Mouse (Mus musculus): Measurements from ENCODE around the gene Ccdc141. TPM values are rescaled to one million over a fixed set of nuclear protein-coding genes. Genes with fewer than 3 reads are reported as not detected.

Gene Ccdc141
- polyA plus RNA-seq, 1 experiment from 2014 or later, result 15.9 TPM

- Histone ChIP-seq H3K4me1 (no peaks in the 10 kb centered on the region), H3K27me3 (no peaks in the 10 kb centered on the region), H3K36me3 (no peaks in the 10 kb centered on the region), H3K4me3 (no peak overlapping the region), H3K4me2 (no peak overlapping the region), H3K9ac (no peak overlapping the region), H3K27ac (no peak overlapping the region), H3K9me3 (no peaks in the 10 kb centered on the region)
- ATAC-seq (ENCODE audit: insufficient number of reproducible peaks, low FRiP score, low TSS enrichment, low read depth), result no peak
These were observed 85.8 kb downstream of the Ccdc141 start for GRCm38 (mm10) chr2:77084629-77085028.

- H3K27me3 ChIP-seq, result no peaks in the 10 kb centered on the region
- ATAC-seq (ENCODE audit: insufficient number of reproducible peaks, low FRiP score, low TSS enrichment, low read depth), result no peak
- H3K4me2 ChIP-seq, result no peak overlapping the region
- H3K27ac ChIP-seq, result no peak overlapping the region
- no peak overlapping the region for H3K4me3 ChIP-seq
- no peak overlapping the region for H3K9ac ChIP-seq
- WGBS, result 73% methylated on average over 2 of the region's 2 CpGs
- H3K36me3 ChIP-seq, result no peaks in the 10 kb centered on the region
- H3K9me3 ChIP-seq, result no peaks in the 10 kb centered on the region
- H3K4me1 ChIP-seq, result no peaks in the 10 kb centered on the region
These were observed 89.3 kb downstream of the Ccdc141 start for GRCm38 (mm10) chr2:77081156-77081555.

GRCm38 (mm10) chr2:77080657-77081056 lies 89.8 kb downstream of the Ccdc141 start:
- no peak overlapping the region for H3K4me2 ChIP-seq
- no peak overlapping the region for H3K4me3 ChIP-seq
- H3K9ac ChIP-seq, result no peak overlapping the region
- H3K27ac ChIP-seq, result no peak overlapping the region
- H3K9me3 ChIP-seq, result no peaks in the 10 kb centered on the region
- H3K4me1 ChIP-seq, result no peaks in the 10 kb centered on the region
- WGBS, result 94% methylated on average over 3 of the region's 3 CpGs
- no peaks in the 10 kb centered on the region for H3K27me3 ChIP-seq
- H3K36me3 ChIP-seq, result no peaks in the 10 kb centered on the region
- no peak for ATAC-seq (ENCODE audit: insufficient number of reproducible peaks, low FRiP score, low TSS enrichment, low read depth)

GRCm38 (mm10) chr2:77078746-77079145 lies 91.7 kb downstream of the Ccdc141 start:
- no peaks in the 10 kb centered on the region for H3K36me3 ChIP-seq
- no peak overlapping the region for H3K27ac ChIP-seq
- H3K4me2 ChIP-seq, result no peak overlapping the region
- no peak for ATAC-seq (ENCODE audit: insufficient number of reproducible peaks, low FRiP score, low TSS enrichment, low read depth)
- H3K27me3 ChIP-seq, result no peaks in the 10 kb centered on the region
- no peak overlapping the region for H3K4me3 ChIP-seq
- no peak overlapping the region for H3K9ac ChIP-seq
- no peaks in the 10 kb centered on the region for H3K9me3 ChIP-seq
- 70% methylated on average over 4 of the region's 4 CpGs for WGBS
- H3K4me1 ChIP-seq, result 0 out of 2 replicates have a peak, but pooled peaks cover 5% of the 10 kb centered on the region

- H3K4me3 ChIP-seq, result no peak overlapping the region
- H3K27ac ChIP-seq, result no peak overlapping the region
- 0 out of 2 replicates have a peak, but pooled peaks cover 5% of the 10 kb centered on the region for H3K4me1 ChIP-seq
- ATAC-seq (ENCODE audit: insufficient number of reproducible peaks, low FRiP score, low TSS enrichment, low read depth), result no peak
- H3K4me2 ChIP-seq, result no peak overlapping the region
- H3K27me3 ChIP-seq, result 0 out of 2 replicates have a peak, but pooled peaks cover 3% of the 10 kb centered on the region
- no peak overlapping the region for H3K9ac ChIP-seq
- no peaks in the 10 kb centered on the region for H3K36me3 ChIP-seq
- no peaks in the 10 kb centered on the region for H3K9me3 ChIP-seq
- WGBS, result 54% methylated on average over 6 of the region's 6 CpGs
These were observed 96.1 kb downstream of the Ccdc141 start for GRCm38 (mm10) chr2:77074373-77074772.

GRCm38 (mm10) chr2:77073930-77074329 lies 96.5 kb downstream of the Ccdc141 start:
- Histone ChIP-seq H3K9me3 (no peaks in the 10 kb centered on the region), H3K4me1 (0 out of 2 replicates have a peak, but pooled peaks cover 5% of the 10 kb centered on the region), H3K36me3 (no peaks in the 10 kb centered on the region), H3K4me2 (no peak overlapping the region), H3K27me3 (0 out of 2 replicates have a peak, but pooled peaks cover 3% of the 10 kb centered on the region), H3K27ac (no peak overlapping the region), H3K4me3 (no peak overlapping the region), H3K9ac (no peak overlapping the region)
- WGBS, result 52% methylated on average over 5 of the region's 5 CpGs
- no peak for ATAC-seq (ENCODE audit: insufficient number of reproducible peaks, low FRiP score, low TSS enrichment, low read depth)

- no peak for ATAC-seq (ENCODE audit: insufficient number of reproducible peaks, low FRiP score, low TSS enrichment, low read depth)
- H3K27ac ChIP-seq, result no peak overlapping the region
- H3K27me3 ChIP-seq, result 0 out of 2 replicates have a peak, but pooled peaks cover 2% of the 10 kb centered on the region
- no peak overlapping the region for H3K9ac ChIP-seq
- no peak overlapping the region for H3K4me3 ChIP-seq
- WGBS, result 27% methylated on average over 6 of the region's 6 CpGs
- no peaks in the 10 kb centered on the region for H3K9me3 ChIP-seq
- no peaks in the 10 kb centered on the region for H3K4me1 ChIP-seq
- no peaks in the 10 kb centered on the region for H3K36me3 ChIP-seq
- no peak overlapping the region for H3K4me2 ChIP-seq
These were observed 105.1 kb downstream of the Ccdc141 start for GRCm38 (mm10) chr2:77065294-77065693.

GRCm38 (mm10) chr2:77061871-77062270 lies 108.6 kb downstream of the Ccdc141 start:
- H3K4me3 ChIP-seq, result no peak overlapping the region
- H3K9ac ChIP-seq, result no peak overlapping the region
- no peak for ATAC-seq (ENCODE audit: insufficient number of reproducible peaks, low FRiP score, low TSS enrichment, low read depth)
- no peak overlapping the region for H3K4me2 ChIP-seq
- H3K27me3 ChIP-seq, result no peaks in the 10 kb centered on the region
- H3K4me1 ChIP-seq, result no peaks in the 10 kb centered on the region
- no peaks in the 10 kb centered on the region for H3K9me3 ChIP-seq
- H3K36me3 ChIP-seq, result no peaks in the 10 kb centered on the region
- H3K27ac ChIP-seq, result no peak overlapping the region
- 38% methylated on average over 3 of the region's 3 CpGs for WGBS

GRCm38 (mm10) chr2:77059596-77059995 lies 110.8 kb downstream of the Ccdc141 start:
- no peak overlapping the region for H3K4me3 ChIP-seq
- H3K4me2 ChIP-seq, result no peak overlapping the region
- H3K9ac ChIP-seq, result no peak overlapping the region
- H3K36me3 ChIP-seq, result no peaks in the 10 kb centered on the region
- no peak for ATAC-seq (ENCODE audit: insufficient number of reproducible peaks, low FRiP score, low TSS enrichment, low read depth)
- H3K27me3 ChIP-seq, result no peaks in the 10 kb centered on the region
- no peaks in the 10 kb centered on the region for H3K4me1 ChIP-seq
- no peak overlapping the region for H3K27ac ChIP-seq
- no peaks in the 10 kb centered on the region for H3K9me3 ChIP-seq
- 74% methylated on average over 8 of the region's 8 CpGs for WGBS

- no peak overlapping the region for H3K4me2 ChIP-seq
- no peak overlapping the region for H3K27ac ChIP-seq
- H3K9me3 ChIP-seq, result no peaks in the 10 kb centered on the region
- no peak overlapping the region for H3K4me3 ChIP-seq
- no peaks in the 10 kb centered on the region for H3K36me3 ChIP-seq
- no peak for ATAC-seq (ENCODE audit: insufficient number of reproducible peaks, low FRiP score, low TSS enrichment, low read depth)
- no peaks in the 10 kb centered on the region for H3K27me3 ChIP-seq
- WGBS, result 62% methylated on average over 11 of the region's 11 CpGs
- H3K4me1 ChIP-seq, result no peaks in the 10 kb centered on the region
- H3K9ac ChIP-seq, result no peak overlapping the region
These were observed 114.1 kb downstream of the Ccdc141 start for GRCm38 (mm10) chr2:77056367-77056766.

- WGBS, result 57% methylated on average over 3 of the region's 3 CpGs
- no peak overlapping the region for H3K4me2 ChIP-seq
- no peaks in the 10 kb centered on the region for H3K27me3 ChIP-seq
- no peak for ATAC-seq (ENCODE audit: insufficient number of reproducible peaks, low FRiP score, low TSS enrichment, low read depth)
- H3K9me3 ChIP-seq, result no peaks in the 10 kb centered on the region
- H3K27ac ChIP-seq, result no peak overlapping the region
- no peak overlapping the region for H3K9ac ChIP-seq
- no peaks in the 10 kb centered on the region for H3K36me3 ChIP-seq
- H3K4me3 ChIP-seq, result no peak overlapping the region
- no peaks in the 10 kb centered on the region for H3K4me1 ChIP-seq
These were observed 127.5 kb downstream of the Ccdc141 start for GRCm38 (mm10) chr2:77042912-77043311.

GRCm38 (mm10) chr2:77039683-77040082 lies 130.8 kb downstream of the Ccdc141 start:
- Histone ChIP-seq H3K27me3 (no peaks in the 10 kb centered on the region), H3K9ac (no peak overlapping the region)

GRCm38 (mm10) chr2:77039281-77039680 lies 131.2 kb downstream of the Ccdc141 start:
- Histone ChIP-seq H3K36me3 (no peaks in the 10 kb centered on the region), H3K4me1 (no peaks in the 10 kb centered on the region), H3K9ac (no peak overlapping the region), H3K27ac (no peak overlapping the region), H3K4me2 (no peak overlapping the region), H3K4me3 (no peak overlapping the region), H3K27me3 (no peaks in the 10 kb centered on the region), H3K9me3 (no peaks in the 10 kb centered on the region)
- ATAC-seq (ENCODE audit: insufficient number of reproducible peaks, low FRiP score, low TSS enrichment, low read depth), result no peak
- 74% methylated on average over 4 of the region's 4 CpGs for WGBS

More at GRCm38 (mm10) chr2:77039683-77040082, 130.8 kb downstream of the Ccdc141 start:
- H3K9me3 ChIP-seq, result no peaks in the 10 kb centered on the region
- H3K4me1 ChIP-seq, result no peaks in the 10 kb centered on the region
- ATAC-seq (ENCODE audit: insufficient number of reproducible peaks, low FRiP score, low TSS enrichment, low read depth), result no peak
- H3K36me3 ChIP-seq, result no peaks in the 10 kb centered on the region
- no peak overlapping the region for H3K27ac ChIP-seq
- no peak overlapping the region for H3K4me2 ChIP-seq
- WGBS, result 86% methylated on average over 3 of the region's 3 CpGs
- H3K4me3 ChIP-seq, result no peak overlapping the region

Measured in limb, embryonic 15.5 days (tissue).